Mouse (Mus musculus) ES-E14 (cell line): ENCODE measurements around the gene Gm17324.

Source experiments
- CHD2 ChIP-seq: IDR thresholded peaks from 2 replicates; pipeline ENCODE4 v1.6.1; 2014; ENCODE audit warnings: mild to moderate bottlenecking, low read depth, low read length, inconsistent platforms
- HCFC1 ChIP-seq: IDR thresholded peaks from 2 replicates; pipeline ENCODE4 v1.6.1; 2012; ENCODE audit warnings: low read length, inconsistent platforms, borderline replicate concordance; ENCODE audit not compliant: insufficient read depth
- MAFK ChIP-seq: IDR thresholded peaks from 2 replicates; pipeline ENCODE4 v1.6.1; 2014; ENCODE audit warnings: mild to moderate bottlenecking, low read depth, low read length, inconsistent platforms; ENCODE audit not compliant: insufficient read depth
- ZC3H11A ChIP-seq: IDR thresholded peaks from 2 replicates; pipeline ENCODE4 v1.6.1; 2012; ENCODE audit warnings: low read depth, mild to moderate bottlenecking, inconsistent platforms, low read length, borderline replicate concordance
- ZNF384 ChIP-seq: IDR thresholded peaks from 2 replicates; pipeline ENCODE4 v1.6.1; 2012; ENCODE audit warnings: low read depth, low read length, inconsistent platforms

- TF ChIP-seq ZC3H11A: no peak
- TF ChIP-seq ZNF384: no peak
- no peak for TF ChIP-seq MAFK
- TF ChIP-seq CHD2: no peak
- TF ChIP-seq HCFC1: no peak
Measured at GRCm38 (mm10) chr9:78428185-78428584, 20.4 kb downstream of the Gm17324 start.
